Mouse (Mus musculus): ENCODE results near the gene Fv1. TPM values are rescaled to one million over a fixed set of nuclear protein-coding genes. Genes with fewer than 3 reads are reported as not detected.
"Not testable (repeated sequence)": the region's sequence is repeated elsewhere in the genome, so short reads cannot be mapped to it uniquely, and the experiment has no call there.

Fv1 gene
- polyA plus RNA-seq, 2 experiments = 6.5 to 8.4 TPM

DNA sequence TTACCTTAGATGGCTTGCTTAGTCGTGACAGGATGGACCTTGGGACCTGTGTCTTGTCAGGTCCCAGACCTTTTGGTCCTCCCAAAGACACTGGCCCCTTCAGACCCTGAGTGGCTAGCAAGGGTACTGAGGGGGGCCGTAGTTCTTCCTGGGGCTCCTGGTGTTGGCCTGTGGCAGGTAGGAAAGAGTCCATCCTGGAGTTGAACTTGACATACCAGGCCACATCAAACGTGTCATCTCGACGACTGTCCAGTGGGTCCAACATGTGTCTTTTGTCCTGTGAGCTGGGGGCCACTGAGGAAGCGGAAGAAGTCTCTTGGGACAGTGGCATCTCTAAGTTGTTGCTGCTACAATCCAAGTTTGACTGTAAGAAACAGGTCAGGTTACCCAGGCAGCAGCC, 3.1 kb upstream of the Fv1 start:
- Histone ChIP-seq H3K9ac (ENCODE audit: low read depth, low read length, severe bottlenecking) (no peak overlapping the region), H3K9me3 (ENCODE audit: control insufficient read depth, low read length) (no peaks in the 10 kb centered on the region), H3K4me2 (replicated peaks; ENCODE audit: low read depth, low read length, severe bottlenecking) (no peak overlapping the region), H3K36me3 (ENCODE audit: control insufficient read depth, insufficient read depth, low read length) (peaks cover 45% of the 10 kb centered on the region), H3K4me1 (ENCODE audit: control insufficient read depth, insufficient read depth, low read length) (peaks cover 15% of the 10 kb centered on the region), H3K4me3 (replicated peaks; ENCODE audit: low read length) (no peak overlapping the region), H3K27me3 (ENCODE audit: control insufficient read depth, insufficient read depth, low read length) (no peaks in the 10 kb centered on the region), H3K27ac (replicated peaks; ENCODE audit: low read depth, low read length) (no peak overlapping the region)
- no peak for TF ChIP-seq POLR2A (IDR thresholded peaks at IDR 0.05; ENCODE audit: borderline replicate concordance, extremely low read depth, insufficient read depth, insufficient read length)
- no peak for ATAC-seq (ENCODE audit: low FRiP score, low read depth)
- no peak for DNase-seq (ENCODE audit: low spot score)
- 93% methylated on average over 6 of the region's 6 CpGs for WGBS

DNA sequence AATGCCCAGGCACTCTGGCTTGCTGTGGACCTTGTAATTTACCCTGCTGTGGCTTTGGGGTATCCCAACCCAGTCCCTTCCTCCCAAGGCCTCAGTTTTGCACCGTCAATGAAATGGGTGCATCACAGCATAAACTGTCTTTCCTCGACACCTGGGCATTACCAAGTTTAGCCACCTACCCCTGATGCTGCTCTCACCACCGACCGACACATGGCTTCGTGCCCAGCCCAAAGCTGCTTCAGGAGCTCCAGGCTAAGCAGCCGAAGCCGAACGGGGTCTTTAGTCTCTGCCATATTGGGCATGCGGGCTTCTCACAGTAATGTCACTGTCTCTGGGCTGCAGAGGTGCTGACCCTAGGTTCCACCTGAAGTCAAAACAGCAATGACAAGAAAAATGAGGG, 2.7 kb upstream of the Fv1 start:
- DNase-seq (ENCODE audit: low spot score) (no peak), ATAC-seq (ENCODE audit: low FRiP score, low read depth) (no peak)
- H3K9ac ChIP-seq (ENCODE audit: low read depth, low read length, severe bottlenecking) = no peak overlapping the region
- no peak overlapping the region for H3K4me2 ChIP-seq (replicated peaks; ENCODE audit: low read depth, low read length, severe bottlenecking)
- peaks cover 15% of the 10 kb centered on the region for H3K4me1 ChIP-seq (ENCODE audit: control insufficient read depth, insufficient read depth, low read length)
- peaks cover 41% of the 10 kb centered on the region for H3K36me3 ChIP-seq (ENCODE audit: control insufficient read depth, insufficient read depth, low read length)
- no peak overlapping the region for H3K27ac ChIP-seq (replicated peaks; ENCODE audit: low read depth, low read length)
- H3K9me3 ChIP-seq (ENCODE audit: control insufficient read depth, low read length) = no peaks in the 10 kb centered on the region
- WGBS = 96% methylated on average over 9 of the region's 9 CpGs
- H3K27me3 ChIP-seq (ENCODE audit: control insufficient read depth, insufficient read depth, low read length) = no peaks in the 10 kb centered on the region
- TF ChIP-seq POLR2A (IDR thresholded peaks at IDR 0.05; ENCODE audit: borderline replicate concordance, extremely low read depth, insufficient read depth, insufficient read length) = no peak
- no peak overlapping the region for H3K4me3 ChIP-seq (replicated peaks; ENCODE audit: low read length)

DNA sequence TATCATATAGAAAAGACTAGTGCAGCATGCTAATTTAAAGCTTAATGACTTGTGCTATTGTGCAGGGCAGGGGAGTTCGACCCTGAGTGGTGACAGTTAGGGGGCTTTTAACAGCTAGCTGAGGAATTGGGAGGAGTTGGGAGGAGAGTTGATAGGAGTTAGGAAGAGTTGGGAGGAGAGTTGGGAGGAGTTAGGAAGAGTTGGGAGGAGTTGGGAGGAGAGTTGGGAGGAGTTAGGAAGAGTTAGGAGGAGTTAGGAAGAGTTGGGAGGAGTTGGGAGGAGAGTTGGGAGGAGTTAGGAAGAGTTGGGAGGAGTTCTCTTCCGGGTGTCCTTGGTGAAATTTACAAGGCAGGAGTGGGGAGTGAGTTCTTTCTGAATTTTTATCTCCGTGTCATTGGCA, 2.0 kb upstream of the Fv1 start:
- H3K27me3 ChIP-seq (ENCODE audit: control insufficient read depth, insufficient read depth, low read length); ATAC-seq (ENCODE audit: low FRiP score, low read depth); H3K4me2 ChIP-seq (replicated peaks; ENCODE audit: low read depth, low read length, severe bottlenecking); H3K27ac ChIP-seq (replicated peaks; ENCODE audit: low read depth, low read length); H3K4me3 ChIP-seq (replicated peaks; ENCODE audit: low read length); H3K9ac ChIP-seq (ENCODE audit: low read depth, low read length, severe bottlenecking); H3K9me3 ChIP-seq (ENCODE audit: control insufficient read depth, low read length); DNase-seq (ENCODE audit: low spot score): not testable (repeated sequence)
- peaks cover 15% of the 10 kb centered on the region for H3K4me1 ChIP-seq (ENCODE audit: control insufficient read depth, insufficient read depth, low read length)
- WGBS = 42% methylated on average over 3 of the region's 3 CpGs
- H3K36me3 ChIP-seq (ENCODE audit: control insufficient read depth, insufficient read depth, low read length) = peaks cover 34% of the 10 kb centered on the region

DNA sequence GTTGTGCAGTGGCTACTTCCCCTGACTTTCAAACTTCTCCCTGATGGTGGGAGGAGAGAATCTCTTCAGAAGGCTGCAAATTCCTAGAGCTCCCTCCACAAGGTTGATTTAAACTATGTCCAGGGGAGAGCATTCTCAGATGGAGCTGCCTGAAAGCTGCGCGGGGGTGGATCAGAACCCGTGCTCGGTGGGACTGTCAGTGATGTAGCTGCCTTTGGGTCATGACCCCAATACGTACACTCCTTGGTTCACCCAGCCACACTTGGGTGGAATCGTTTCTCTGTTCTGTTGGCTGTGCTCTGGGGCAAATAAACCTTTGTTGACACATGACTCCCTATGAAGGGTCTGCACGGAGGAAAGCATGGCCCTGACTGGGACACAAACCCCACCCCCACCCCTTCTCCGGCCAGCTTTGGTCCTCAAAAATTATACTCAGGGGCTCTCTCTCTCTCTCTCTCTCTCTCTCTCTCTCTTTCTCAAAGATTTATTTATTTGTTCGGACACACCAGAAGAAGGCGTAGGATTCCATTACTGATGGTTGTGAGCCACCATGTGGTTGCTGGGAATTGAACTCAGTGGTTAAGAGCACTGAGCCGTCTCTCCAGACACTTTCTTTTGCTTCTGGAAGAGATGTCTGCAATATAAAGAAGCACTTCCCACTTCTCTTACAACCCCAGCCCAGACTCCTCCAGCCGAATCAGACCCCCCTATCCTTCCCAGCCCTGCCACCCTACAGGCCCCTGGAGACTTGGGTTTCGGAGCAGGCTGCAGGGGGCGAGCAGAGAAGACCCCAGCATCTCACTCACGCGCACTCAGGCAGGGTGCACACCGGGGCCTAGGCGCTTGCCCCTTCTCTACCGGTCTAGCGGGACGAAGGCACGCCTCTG, 973 bp upstream of the Fv1 start:
- DNase-seq (ENCODE audit: low spot score) (no peak), ATAC-seq (ENCODE audit: low FRiP score, low read depth) (peak; percentile 33)
- 7% methylated on average over 22 of the region's 22 CpGs for WGBS
- Histone ChIP-seq H3K9me3 (ENCODE audit: control insufficient read depth, low read length) (no peaks in the 10 kb centered on the region), H3K9ac (ENCODE audit: low read depth, low read length, severe bottlenecking) (peak overlapping the region; percentile 72), H3K4me2 (replicated peaks; ENCODE audit: low read depth, low read length, severe bottlenecking) (peak overlapping the region; percentile 67), H3K36me3 (ENCODE audit: control insufficient read depth, insufficient read depth, low read length) (peaks cover 32% of the 10 kb centered on the region), H3K27me3 (ENCODE audit: control insufficient read depth, insufficient read depth, low read length) (no peaks in the 10 kb centered on the region), H3K4me1 (ENCODE audit: control insufficient read depth, insufficient read depth, low read length) (peaks cover 15% of the 10 kb centered on the region), H3K27ac (replicated peaks; ENCODE audit: low read depth, low read length) (peak overlapping the region; percentile 75), H3K4me3 (replicated peaks; ENCODE audit: low read length) (peak overlapping the region; percentile 76)
- TF ChIP-seq POLR2A (IDR thresholded peaks at IDR 0.05; ENCODE audit: borderline replicate concordance, extremely low read depth, insufficient read depth, insufficient read length) = 0 out of 2 replicates have a peak, but pooled peaks have one; percentile 46

DNA sequence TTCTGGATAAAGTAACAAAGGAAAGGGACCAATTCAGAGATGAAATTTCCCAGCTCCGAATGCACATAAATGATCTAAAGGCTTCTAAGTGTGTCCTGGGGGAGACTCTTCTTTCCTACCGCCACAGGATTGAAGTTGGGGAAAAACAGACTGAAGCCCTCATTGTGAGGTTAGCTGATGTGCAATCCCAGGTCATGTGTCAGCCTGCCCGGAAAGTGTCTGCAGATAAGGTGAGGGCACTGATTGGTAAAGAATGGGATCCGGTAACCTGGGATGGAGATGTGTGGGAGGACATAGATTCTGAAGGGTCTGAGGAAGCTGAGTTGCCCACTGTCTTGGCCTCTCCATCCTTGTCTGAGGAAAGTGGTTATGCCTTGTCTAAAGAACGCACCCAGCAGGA, 459 bp downstream of the Fv1 start:
- no peak for TF ChIP-seq POLR2A (IDR thresholded peaks at IDR 0.05; ENCODE audit: borderline replicate concordance, extremely low read depth, insufficient read depth, insufficient read length)
- ATAC-seq (ENCODE audit: low FRiP score, low read depth) (no peak), DNase-seq (ENCODE audit: low spot score) (no peak)
- Histone ChIP-seq H3K9ac (ENCODE audit: low read depth, low read length, severe bottlenecking) (peak overlapping the region; percentile 59), H3K27ac (replicated peaks; ENCODE audit: low read depth, low read length) (no peak overlapping the region; the same call in 1 of the 2 replicates), H3K36me3 (ENCODE audit: control insufficient read depth, insufficient read depth, low read length) (peaks cover 41% of the 10 kb centered on the region), H3K4me3 (replicated peaks; ENCODE audit: low read length) (peak overlapping the region; percentile 76), H3K9me3 (ENCODE audit: control insufficient read depth, low read length) (no peaks in the 10 kb centered on the region), H3K4me2 (replicated peaks; ENCODE audit: low read depth, low read length, severe bottlenecking) (peak overlapping the region; percentile 86), H3K27me3 (ENCODE audit: control insufficient read depth, insufficient read depth, low read length) (no peaks in the 10 kb centered on the region), H3K4me1 (ENCODE audit: control insufficient read depth, insufficient read depth, low read length) (peaks cover 15% of the 10 kb centered on the region)
- 25% methylated on average over 5 of the region's 5 CpGs for WGBS

Data from limb, embryonic 14.5 days (tissue).